Mouse (Mus musculus) kidney, postnatal 0 days (tissue): ENCODE measurements around the gene Cc2d1b. TPM values are rescaled to one million over a fixed set of nuclear protein-coding genes. Genes with fewer than 3 reads are reported as not detected.

Experiments
- ATAC-seq: fragments of 200-750 bp; cut with Nextera tagmentation; replicated peaks from 2 replicates; pipeline ENCODE4 v1.8.0; 2017; ENCODE audit warnings: low read depth, moderate number of reproducible peaks, moderate TSS enrichment, moderate library complexity; ENCODE audit not compliant: low FRiP score
- DNase-seq: peaks from one replicate; pipeline ENCODE4 v3.0.0-alpha.2; 2016; ENCODE audit warnings: low spot score
- H3K27ac ChIP-seq: fragments of 300-500 bp; sonication (generic); 2 replicates; pipeline ENCODE4 v1.5.1; 2014; ENCODE audit warnings: mild to moderate bottlenecking
- H3K27me3 ChIP-seq: fragments of 300-500 bp; sonication (generic); 2 replicates; pipeline ENCODE4 v1.6.1; 2014; ENCODE audit warnings: low read length, mixed read lengths; ENCODE audit not compliant: insufficient read depth
- H3K36me3 ChIP-seq: fragments of 300-500 bp; sonication (generic); 2 replicates; pipeline ENCODE4 v1.6.1; 2014; ENCODE audit warnings: low read length, mixed read lengths; ENCODE audit not compliant: insufficient read depth
- H3K4me1 ChIP-seq: fragments of 300-500 bp; sonication (generic); replicated peaks from 2 replicates; pipeline ENCODE4 v1.6.1; 2014; ENCODE audit warnings: antibody characterized with exemption, low read length, mixed read lengths; ENCODE audit not compliant: insufficient read depth
- H3K4me2 ChIP-seq: fragments of 300-500 bp; sonication (generic); 2 replicates; pipeline ENCODE4 v1.6.1; 2014; ENCODE audit warnings: mild to moderate bottlenecking, low read length, moderate library complexity, mixed read lengths
- H3K4me3 ChIP-seq: fragments of 300-500 bp; sonication (generic); replicated peaks from 2 replicates; pipeline ENCODE4 v1.5.1; 2014; ENCODE audit warnings: low read depth, low read length
- H3K9ac ChIP-seq: fragments of 300-500 bp; sonication (generic); 2 replicates; pipeline ENCODE4 v1.6.1; 2014; ENCODE audit warnings: low read depth, low read length
- H3K9me3 ChIP-seq: fragments of 300-500 bp; sonication (generic); replicated peaks from 2 replicates; pipeline ENCODE4 v1.6.1; 2016; ENCODE audit warnings: low read length, inconsistent platforms, mixed read lengths
- CTCF ChIP-seq: IDR thresholded peaks from 2 replicates; pipeline ENCODE4 v1.5.1; 2016; ENCODE audit warnings: antibody characterized with exemption, low read depth, mild to moderate bottlenecking, moderate library complexity
- WGBS: fragments of 180-500 bp; shearing (Covaris S2); extraction: QIAGEN DNeasy Blood & Tissue Kit; methylation state at CpG from one replicate; pipeline ENCODE4 v1.1.7; 2014; 5-methylcytosine and 5-hydroxymethylcytosine counted together
- polyA plus RNA-seq: library from polyadenylated mRNA; unstranded; fragments of >200 nt; fragmentation: Nextera tagmentation; extraction: Ambion mirVana; gene quantifications from 2 replicates; pipeline ENCODE4 v1.2.1, GENCODE M21; 2015

The Cc2d1b gene
- polyA plus RNA-seq, 1 experiment from 2014 or later: 28.7 TPM

GRCm38 (mm10) chr4:108595785-108596184 is 24.0 kb upstream of the Cc2d1b start:
- no peak overlapping the region for H3K4me2 ChIP-seq
- TF ChIP-seq CTCF: no peak
- ATAC-seq (no peak), DNase-seq (no peak)
- H3K27ac ChIP-seq: no peak overlapping the region
- no peaks in the 10 kb centered on the region for H3K36me3 ChIP-seq
- WGBS: 89% methylated on average over 1 of the region's 1 CpGs
- no peak overlapping the region for H3K4me3 ChIP-seq
- H3K27me3 ChIP-seq: no peaks in the 10 kb centered on the region
- no peak overlapping the region for H3K9ac ChIP-seq
- no peaks in the 10 kb centered on the region for H3K9me3 ChIP-seq
- H3K4me1 ChIP-seq: no peaks in the 10 kb centered on the region

GRCm38 (mm10) chr4:108598306-108598705 is 21.4 kb upstream of the Cc2d1b start:
- WGBS: 76% methylated on average over 4 of the region's 4 CpGs
- DNase-seq (no peak), ATAC-seq (no peak)
- H3K9me3 ChIP-seq: no peaks in the 10 kb centered on the region
- H3K36me3 ChIP-seq: 0 out of 2 replicates have a peak, but pooled peaks cover 2% of the 10 kb centered on the region
- no peaks in the 10 kb centered on the region for H3K27me3 ChIP-seq
- no peak overlapping the region for H3K4me2 ChIP-seq
- H3K4me1 ChIP-seq: no peaks in the 10 kb centered on the region
- TF ChIP-seq CTCF: no peak
- H3K4me3 ChIP-seq: no peak overlapping the region
- H3K27ac ChIP-seq: no peak overlapping the region
- H3K9ac ChIP-seq: no peak overlapping the region

- no peak overlapping the region for H3K4me2 ChIP-seq
- no peaks in the 10 kb centered on the region for H3K27me3 ChIP-seq
- H3K36me3 ChIP-seq: 0 out of 2 replicates have a peak, but pooled peaks cover 20% of the 10 kb centered on the region
- DNase-seq: no peak
- 95% methylated on average over 7 of the region's 7 CpGs for WGBS
- ATAC-seq: no peak
- H3K9ac ChIP-seq: no peak overlapping the region
- H3K4me3 ChIP-seq: no peak overlapping the region
- no peaks in the 10 kb centered on the region for H3K9me3 ChIP-seq
- no peaks in the 10 kb centered on the region for H3K4me1 ChIP-seq
- no peak for TF ChIP-seq CTCF
- no peak overlapping the region for H3K27ac ChIP-seq
These were observed 17.9 kb upstream of the Cc2d1b start for GRCm38 (mm10) chr4:108601870-108602269.

- H3K9me3 ChIP-seq: no peaks in the 10 kb centered on the region
- H3K27ac ChIP-seq: no peak overlapping the region
- H3K27me3 ChIP-seq: no peaks in the 10 kb centered on the region
- DNase-seq (no peak), ATAC-seq (no peak)
- no peak overlapping the region for H3K4me3 ChIP-seq
- H3K4me2 ChIP-seq: no peak overlapping the region
- no peak overlapping the region for H3K9ac ChIP-seq
- 0 out of 2 replicates have a peak, but pooled peaks cover 16% of the 10 kb centered on the region for H3K36me3 ChIP-seq
- TF ChIP-seq CTCF: no peak
- H3K4me1 ChIP-seq: no peaks in the 10 kb centered on the region
- WGBS: 79% methylated on average over 3 of the region's 3 CpGs
These were observed 11.1 kb upstream of the Cc2d1b start for GRCm38 (mm10) chr4:108608651-108609050.

GRCm38 (mm10) chr4:108610935-108611334 is 8.8 kb upstream of the Cc2d1b start:
- Histone ChIP-seq H3K4me2 (no peak overlapping the region), H3K4me3 (no peak overlapping the region), H3K36me3 (0 out of 2 replicates have a peak, but pooled peaks cover 3% of the 10 kb centered on the region), H3K27me3 (no peaks in the 10 kb centered on the region), H3K9ac (no peak overlapping the region), H3K4me1 (no peaks in the 10 kb centered on the region), H3K9me3 (no peaks in the 10 kb centered on the region), H3K27ac (no peak overlapping the region)
- ATAC-seq (no peak), DNase-seq (no peak)
- no peak for TF ChIP-seq CTCF
- WGBS: 88% methylated on average over 5 of the region's 5 CpGs

- Histone ChIP-seq H3K36me3 (0 out of 2 replicates have a peak, but pooled peaks cover 3% of the 10 kb centered on the region), H3K4me1 (peaks cover 6% of the 10 kb centered on the region; the same call in 1 of the 2 replicates), H3K9me3 (no peaks in the 10 kb centered on the region), H3K27me3 (no peaks in the 10 kb centered on the region), H3K9ac (peak overlapping the region; percentile 89; the same call in 1 of the 2 replicates), H3K27ac (peak overlapping the region; percentile 92), H3K4me3 (peak overlapping the region; percentile 81; the same call in 1 of the 2 replicates), H3K4me2 (peak overlapping the region; percentile 89)
- 64% methylated on average over 4 of the region's 4 CpGs for WGBS
- ATAC-seq (no peak), DNase-seq (no peak)
- no peak for TF ChIP-seq CTCF
These were observed 1.2 kb upstream of the Cc2d1b start for GRCm38 (mm10) chr4:108618586-108618985.

- ATAC-seq: peak; percentile 45
- Histone ChIP-seq H3K4me1 (peaks cover 6% of the 10 kb centered on the region; the same call in 1 of the 2 replicates), H3K4me2 (peak overlapping the region; percentile 89), H3K27me3 (no peaks in the 10 kb centered on the region), H3K27ac (peak overlapping the region; percentile 92), H3K9ac (peak overlapping the region; percentile 89), H3K36me3 (no peaks in the 10 kb centered on the region), H3K4me3 (peak overlapping the region; percentile 81), H3K9me3 (no peaks in the 10 kb centered on the region)
- no peak for TF ChIP-seq CTCF
- DNase-seq: peak; percentile 54
- 0% methylated on average over 10 of the region's 10 CpGs for WGBS
These were observed 575 bp upstream of the Cc2d1b start for GRCm38 (mm10) chr4:108619165-108619564.
